ENCODE assay signal across 8 mouse cellular contexts in the genomic region with DNA sequence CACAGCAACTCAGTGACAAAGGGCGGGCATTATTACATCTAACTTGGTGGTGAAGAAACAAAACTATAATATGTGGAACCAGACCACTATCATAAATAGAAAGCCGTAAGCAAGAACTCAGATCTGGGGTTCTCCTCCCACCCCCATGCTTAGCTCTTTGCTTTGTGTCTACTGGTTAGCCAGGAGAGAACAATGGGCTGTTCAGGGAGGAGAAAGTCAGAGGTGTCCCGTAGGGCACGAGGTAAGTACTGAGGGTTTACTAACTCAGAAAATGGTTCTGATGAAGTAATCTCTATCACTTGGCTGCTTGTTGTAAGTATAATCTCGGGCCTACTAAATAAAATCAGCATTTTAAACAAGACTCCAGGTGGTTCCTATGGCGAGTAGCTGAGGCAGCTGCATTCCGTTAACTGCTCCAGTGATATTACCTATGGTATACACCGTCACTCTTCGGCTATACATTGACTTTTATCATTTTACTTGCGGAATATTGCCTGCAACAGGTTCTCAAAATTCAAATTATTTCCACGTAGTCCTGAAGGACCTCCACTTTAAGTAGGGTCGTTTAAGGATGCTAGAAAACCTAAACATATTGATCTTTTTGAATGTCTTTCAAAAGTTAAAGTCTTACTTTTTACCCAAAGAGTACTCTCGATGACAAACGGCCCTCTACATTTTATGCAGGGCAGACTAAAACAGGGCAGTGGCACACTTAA. TPM values are rescaled to one million over a fixed set of nuclear protein-coding genes. Genes with fewer than 3 reads are reported as not detected.
DNase-seq lines count a peak whose midpoint lies in the region; ATAC-seq and TF ChIP-seq lines count a peak whose summit lies in the region.

No protein-coding gene starts in this region.

- peak overlapping the region; percentile 78 for H3K9ac ChIP-seq in heart, embryonic 14.5 days (ENCODE audit: low read length)
- H3K9ac ChIP-seq in forebrain, embryonic 15.5 days (replicated peaks) = peak overlapping the region; percentile 75

- no peak for ATAC-seq in heart, embryonic 14.5 days (ENCODE audit: insufficient number of reproducible peaks, insufficient read depth, low FRiP score, low read depth)
- no peak for ATAC-seq in G1E (ENCODE audit: extremely low read depth, insufficient number of reproducible peaks, low FRiP score, poor library complexity, severe bottlenecking)
- no peak for ATAC-seq in forebrain, embryonic 15.5 days (replicated peaks)

- peaks cover 17% of the 10 kb centered on the region for H3K36me3 ChIP-seq in heart, embryonic 14.5 days (ENCODE audit: control insufficient read depth, insufficient read depth, low read length)
- H3K36me3 ChIP-seq in G1E (replicated peaks) (peaks cover 37% of the 10 kb centered on the region), macrophage (ENCODE audit: inconsistent target) (no peaks in the 10 kb centered on the region)
- no peaks in the 10 kb centered on the region for H3K36me3 ChIP-seq in forebrain, embryonic 15.5 days

- DNase-seq in heart, adult 18-20 months = no peak
- no peak for DNase-seq in G1E (ENCODE audit: low spot score)
- DNase-seq in retina, postnatal 1 day = no peak
- no peak for DNase-seq in right cerebral cortex, adult 2 months (ENCODE audit: low spot score in 2 of 2)
- DNase-seq in ovary, postnatal 36 days (ENCODE audit: low spot score) = no peak

- no peak for TF ChIP-seq CTCF in G1E (IDR thresholded peaks at IDR 0.05; ENCODE audit: low read depth, low read length)

- WGBS in heart, embryonic 14.5 days = 51% methylated on average over 14 of the region's 14 CpGs
- 36% methylated on average over 14 of the region's 14 CpGs for WGBS in forebrain, embryonic 15.5 days
- 71% methylated on average over 14 of the region's 14 CpGs for WGBS in macrophage (ENCODE audit: missing documents)

- H3K27ac ChIP-seq in heart, embryonic 14.5 days (replicated peaks in 1 of 2; ENCODE audit: control insufficient read depth in 1 of 2, insufficient read depth in 1 of 2, low read depth in 2 of 2, low read length in 2 of 2) = peak overlapping the region; percentile 67 to 100
- peak overlapping the region; percentile 100 for H3K27ac ChIP-seq in forebrain, embryonic 15.5 days (replicated peaks)
- H3K27ac ChIP-seq in macrophage = peak overlapping the region; percentile 46

- peaks cover 0 to 13% of the 10 kb centered on the region in 2 experiments; a peak in 2 of 4 replicates for H3K4me1 ChIP-seq in heart, embryonic 14.5 days (ENCODE audit: control insufficient read depth in 2 of 2, insufficient read depth in 2 of 2, low read length in 2 of 2)
- peaks cover 15% of the 10 kb centered on the region for H3K4me1 ChIP-seq in G1E (ENCODE audit: insufficient read depth, low read depth, low read length)
- peaks cover 29% of the 10 kb centered on the region for H3K4me1 ChIP-seq in forebrain, embryonic 15.5 days

- peak overlapping the region; percentile 68 for H3K4me2 ChIP-seq in heart, embryonic 14.5 days (ENCODE audit: low read length)
- H3K4me2 ChIP-seq in forebrain, embryonic 15.5 days (replicated peaks) = peak overlapping the region; percentile 50

- peak overlapping the region; percentile 62 to 84; a peak in 3 of 4 replicates for H3K4me3 ChIP-seq in heart, embryonic 14.5 days (ENCODE audit: control insufficient read depth in 1 of 2, insufficient read depth in 1 of 2, low read depth in 1 of 2, low read length in 2 of 2)
- H3K4me3 ChIP-seq in G1E (ENCODE audit: low read depth, low read length) (peak overlapping the region; percentile 93), macrophage (ENCODE audit: inconsistent target) (peak overlapping the region; percentile 62)
- H3K4me3 ChIP-seq in forebrain, embryonic 15.5 days = peak overlapping the region; percentile 87

- no peaks in the 10 kb centered on the region for H3K27me3 ChIP-seq in heart, embryonic 14.5 days (ENCODE audit: control insufficient read depth, insufficient read depth, low read length)
- H3K27me3 ChIP-seq in G1E (ENCODE audit: insufficient read depth, low read length) = no peaks in the 10 kb centered on the region
- H3K27me3 ChIP-seq in forebrain, embryonic 15.5 days = no peaks in the 10 kb centered on the region

- H3K79me2 ChIP-seq in macrophage (ENCODE audit: inconsistent target) = peaks cover 38% of the 10 kb centered on the region

- H3K9me3 ChIP-seq in heart, embryonic 14.5 days (ENCODE audit: control insufficient read depth, low read length) = no peaks in the 10 kb centered on the region
- H3K9me3 ChIP-seq in G1E (replicated peaks) = no peaks in the 10 kb centered on the region
- no peaks in the 10 kb centered on the region for H3K9me3 ChIP-seq in forebrain, embryonic 15.5 days

RNA-seq across cellular contexts. Expression of a gene that starts 0.9 kb away (rescaled TPM):
- 476 and 485 TPM in 2 replicates for polyA plus RNA-seq in heart, embryonic 14.5 days (2014; fragmentation: Nextera tagmentation; extraction: Ambion mirVana)
- 100 to 1,000 TPM; 365 to 406 TPM for total RNA-seq in heart, adult 18-20 months (2021)
- 1,026 and 1,239 TPM in 2 replicates for total RNA-seq in G1E (2014; fragmentation: Nextera tagmentation)
- total RNA-seq in G1E (2017) = 547 and 623 TPM in 2 replicates
- polyA plus RNA-seq in G1E (2012) = 416 and 446 TPM in 2 replicates
- 384 and 388 TPM in 2 replicates for polyA plus RNA-seq in forebrain, embryonic 15.5 days (2015; fragmentation: Nextera tagmentation; extraction: Ambion mirVana)
- 100 to 1,000 TPM; 284 to 637 (median 437) TPM for total RNA-seq in macrophage (2018; cell fraction: chromatin; rRNA removed)
- 100 to 1,000 TPM; 384 to 573 (median 438) TPM for total RNA-seq in macrophage (2018; cell fraction: cytosol; rRNA removed)
- total RNA-seq in macrophage (2018; cell fraction: nucleus; rRNA removed) = 100 to 1,000 TPM; 313 to 540 (median 402) TPM
- 349 to 995 TPM (median 450 TPM) in 3 replicates for polyA plus RNA-seq in macrophage (2018)

RNA-seq across cellular contexts. Expression of a gene that starts 13.3 kb away (rescaled TPM):
- 47.2 and 49.8 TPM in 2 replicates for polyA plus RNA-seq in heart, embryonic 14.5 days (2014; fragmentation: Nextera tagmentation; extraction: Ambion mirVana)
- 10 to 100 TPM; 44.1 to 49.3 TPM for total RNA-seq in heart, adult 18-20 months (2021)
- total RNA-seq in G1E (2014; fragmentation: Nextera tagmentation) (42.9 and 43.1 TPM in 2 replicates), G1E (2017) (34.0 and 35.7 TPM in 2 replicates)
- polyA plus RNA-seq in G1E (2012) (16.9 and 18.3 TPM in 2 replicates), macrophage (2018) (28.4 to 33.3 TPM (median 31.0 TPM) in 3 replicates)
- polyA plus RNA-seq in forebrain, embryonic 15.5 days (2015; fragmentation: Nextera tagmentation; extraction: Ambion mirVana) = 65.4 and 71.4 TPM in 2 replicates
- 100 to 1,000 TPM in 6 of 26 experiments, 10 to 100 TPM in 20; 26.2 to 130 (median 74.0) TPM for total RNA-seq in macrophage (2018; cell fraction: chromatin; rRNA removed)
- total RNA-seq in macrophage (2018; cell fraction: cytosol; rRNA removed) = 10 to 100 TPM; 18.0 to 33.1 (median 24.8) TPM
- total RNA-seq in macrophage (2018; cell fraction: nucleus; rRNA removed) = 100 to 1,000 TPM in 6 of 26 experiments, 10 to 100 TPM in 20; 43.1 to 132 (median 69.0) TPM

RNA-seq across cellular contexts. Expression of a gene that starts 48.4 kb away (rescaled TPM):
- 44.5 and 47.3 TPM in 2 replicates for polyA plus RNA-seq in heart, embryonic 14.5 days (2014; fragmentation: Nextera tagmentation; extraction: Ambion mirVana)
- total RNA-seq in heart, adult 18-20 months (2021) = 10 to 100 TPM; 15.0 to 17.5 TPM
- total RNA-seq in G1E (2014; fragmentation: Nextera tagmentation) (19.6 and 30.3 TPM in 2 replicates), G1E (2017) (19.0 and 23.7 TPM in 2 replicates)
- polyA plus RNA-seq in G1E (2012) (2.0 and 2.9 TPM in 2 replicates), macrophage (2018) (27.0 to 33.0 TPM (median 32.7 TPM) in 3 replicates)
- polyA plus RNA-seq in forebrain, embryonic 15.5 days (2015; fragmentation: Nextera tagmentation; extraction: Ambion mirVana) = 3.3 and 3.9 TPM in 2 replicates
- total RNA-seq in macrophage (2018; cell fraction: chromatin; rRNA removed) = 100 to 1,000 TPM in 7 of 26 experiments, 10 to 100 TPM in 19; 19.9 to 142 (median 79.2) TPM
- 10 to 100 TPM; 14.1 to 44.1 (median 24.6) TPM for total RNA-seq in macrophage (2018; cell fraction: cytosol; rRNA removed)
- 100 to 1,000 TPM in 2 of 26 experiments, 10 to 100 TPM in 24; 24.5 to 104 (median 57.7) TPM for total RNA-seq in macrophage (2018; cell fraction: nucleus; rRNA removed)

Comparison
In these comparisons a context has a peak if more than half of its experiments do, and no peak if none do; other contexts are left out.
1. H3K27ac ChIP-seq: peak in every context shown above with its lines; median percentile 100 in forebrain, embryonic 15.5 days; 84 in heart, embryonic 14.5 days; 46 in macrophage.